Mouse (Mus musculus) erythroblast, embryonic 14.5 days (primary cell): ENCODE results near the gene Olfr763. TPM values are rescaled to one million over a fixed set of nuclear protein-coding genes. Genes with fewer than 3 reads are reported as not detected.
"Not testable (repeated sequence)": the region's sequence is repeated elsewhere in the genome, so short reads cannot be mapped to it uniquely, and the experiment has no call there.

ENCODE experiments used
- H3K27me3 ChIP-seq: 2 replicates; pipeline ENCODE4 v1.6.1; 2012; ENCODE audit warnings: inconsistent platforms; ENCODE audit not compliant: control insufficient read depth
- H3K36me3 ChIP-seq: 2 replicates; pipeline ENCODE4 v1.6.1; 2012; ENCODE audit warnings: mild to moderate bottlenecking, inconsistent platforms; ENCODE audit not compliant: control insufficient read depth
- H3K4me1 ChIP-seq: 2 replicates; pipeline ENCODE4 v1.6.1; 2012; ENCODE audit warnings: inconsistent platforms; ENCODE audit not compliant: control insufficient read depth
- H3K4me3 ChIP-seq: replicated peaks from 2 replicates; pipeline ENCODE3; 2012; ENCODE audit warnings: moderate library complexity, mild to moderate bottlenecking, inconsistent platforms
- H3K9me3 ChIP-seq: 2 replicates; pipeline ENCODE4 v1.6.1; 2012; ENCODE audit warnings: low read length, inconsistent platforms, mixed read lengths; ENCODE audit not compliant: control insufficient read depth
- GATA1 ChIP-seq: IDR thresholded peaks from 2 replicates; pipeline ENCODE4 v1.6.1; 2012; ENCODE audit warnings: low read length, inconsistent platforms, mixed read lengths
- TAL1 ChIP-seq: IDR thresholded peaks from 3 replicates; pipeline ENCODE4 v1.6.1; 2012; ENCODE audit warnings: low read length, inconsistent platforms, mixed read lengths
- polyA plus RNA-seq: library from polyadenylated mRNA; stranded (reverse); fragments of >175 nt; gene quantifications from 2 replicates; pipeline ENCODE4 v1.2.3, GENCODE M21; 2012

Olfr763 gene
- not detected in 2 replicates for polyA plus RNA-seq

GRCm38 (mm10) chr10:129010288-129010841 lies at the start of gene Olfr763:
Olfr763 (plus strand) TSS chr10:129010791.
- TF ChIP-seq TAL1: no peak
- no peak for TF ChIP-seq GATA1
- no peaks in the 10 kb centered on the region for H3K27me3 ChIP-seq

GRCm38 (mm10) chr10:128964961-128965360 lies 45.6 kb upstream of the Olfr763 start:
- H3K27me3 ChIP-seq: peaks cover 11% of the 10 kb centered on the region; the same call in 1 of the 2 replicates
- no peaks in the 10 kb centered on the region for H3K4me1 ChIP-seq
- TF ChIP-seq TAL1 (no peak), GATA1 (no peak)
- H3K9me3 ChIP-seq: no peaks in the 10 kb centered on the region
- no peaks in the 10 kb centered on the region for H3K36me3 ChIP-seq
- no peak overlapping the region for H3K4me3 ChIP-seq

More at GRCm38 (mm10) chr10:129010288-129010841, at the start of gene Olfr763:
- Histone ChIP-seq H3K9me3 (peaks cover 13% of the 10 kb centered on the region), H3K36me3 (no peaks in the 10 kb centered on the region), H3K4me1 (no peaks in the 10 kb centered on the region), H3K4me3 (no peak within 1 kb of the TSS)

GRCm38 (mm10) chr10:128965871-128966270 lies 44.7 kb upstream of the Olfr763 start:
- H3K36me3 ChIP-seq: no peaks in the 10 kb centered on the region
- TF ChIP-seq TAL1: no peak
- TF ChIP-seq GATA1: no peak
- no peaks in the 10 kb centered on the region for H3K9me3 ChIP-seq

GRCm38 (mm10) chr10:128968341-128968749 lies 42.2 kb upstream of the Olfr763 start:
- Histone ChIP-seq H3K36me3 (no peaks in the 10 kb centered on the region), H3K9me3 (no peaks in the 10 kb centered on the region), H3K4me3 (no peak overlapping the region), H3K4me1 (no peaks in the 10 kb centered on the region), H3K27me3 (peaks cover 12% of the 10 kb centered on the region)
- TF ChIP-seq GATA1: no peak
- no peak for TF ChIP-seq TAL1

More at GRCm38 (mm10) chr10:128965871-128966270, 44.7 kb upstream of the Olfr763 start:
- H3K4me3 ChIP-seq: no peak overlapping the region
- no peaks in the 10 kb centered on the region for H3K4me1 ChIP-seq
- peaks cover 12% of the 10 kb centered on the region for H3K27me3 ChIP-seq

GRCm38 (mm10) chr10:128970740-128971250 lies 39.8 kb upstream of the Olfr763 start:
- Histone ChIP-seq H3K4me3 (no peak overlapping the region), H3K27me3 (peaks cover 12% of the 10 kb centered on the region), H3K4me1 (no peaks in the 10 kb centered on the region), H3K9me3 (no peaks in the 10 kb centered on the region), H3K36me3 (no peaks in the 10 kb centered on the region)
- no peak for TF ChIP-seq TAL1
- no peak for TF ChIP-seq GATA1

- Histone ChIP-seq H3K9me3 (no peaks in the 10 kb centered on the region), H3K36me3 (no peaks in the 10 kb centered on the region), H3K4me3 (no peak overlapping the region), H3K27me3 (peaks cover 10% of the 10 kb centered on the region), H3K4me1 (no peaks in the 10 kb centered on the region)
- TF ChIP-seq GATA1 (no peak), TAL1 (no peak)
These were observed 37.8 kb upstream of the Olfr763 start for GRCm38 (mm10) chr10:128972841-128973240.

GRCm38 (mm10) chr10:128976395-128976794 lies 34.2 kb upstream of the Olfr763 start:
- H3K4me3 ChIP-seq: no peak overlapping the region
- peaks cover 4% of the 10 kb centered on the region for H3K27me3 ChIP-seq
- H3K4me1 ChIP-seq: no peaks in the 10 kb centered on the region
- TF ChIP-seq GATA1 (no peak), TAL1 (no peak)
- H3K9me3 ChIP-seq: no peaks in the 10 kb centered on the region
- no peaks in the 10 kb centered on the region for H3K36me3 ChIP-seq

GRCm38 (mm10) chr10:128977522-128978114 lies 33.0 kb upstream of the Olfr763 start:
- no peak overlapping the region for H3K4me3 ChIP-seq
- no peaks in the 10 kb centered on the region for H3K9me3 ChIP-seq
- peaks cover 4% of the 10 kb centered on the region for H3K27me3 ChIP-seq
- no peaks in the 10 kb centered on the region for H3K4me1 ChIP-seq
- TF ChIP-seq TAL1: no peak
- no peak for TF ChIP-seq GATA1
- no peaks in the 10 kb centered on the region for H3K36me3 ChIP-seq

- H3K27me3 ChIP-seq: peaks cover 4% of the 10 kb centered on the region
- H3K4me1 ChIP-seq: no peaks in the 10 kb centered on the region
- no peaks in the 10 kb centered on the region for H3K9me3 ChIP-seq
- TF ChIP-seq TAL1: no peak
- no peaks in the 10 kb centered on the region for H3K36me3 ChIP-seq
- no peak overlapping the region for H3K4me3 ChIP-seq
These were observed 29.8 kb upstream of the Olfr763 start for GRCm38 (mm10) chr10:128980644-128981365.

GRCm38 (mm10) chr10:128989131-128989530 lies 21.5 kb upstream of the Olfr763 start, which contains the start of gene Olfr9:
Olfr9 (plus strand) TSS chr10:128989431.
- not testable (repeated sequence) for H3K27me3 ChIP-seq, H3K4me1 ChIP-seq, H3K36me3 ChIP-seq, H3K4me3 ChIP-seq, H3K9me3 ChIP-seq

GRCm38 (mm10) chr10:128990129-128990850 lies 20.3 kb upstream of the Olfr763 start:
- not testable (repeated sequence) for H3K4me3 ChIP-seq, H3K4me1 ChIP-seq, H3K9me3 ChIP-seq, H3K36me3 ChIP-seq, H3K27me3 ChIP-seq
